Mouse (Mus musculus) embryo, embryonic 11 days (tissue): ENCODE results near the gene Srd5a1.
"Not testable (repeated sequence)": the region's sequence is repeated elsewhere in the genome, so short reads cannot be mapped to it uniquely, and the experiment has no call there.

Experiments used
- DNase-seq: peaks from one replicate; pipeline ENCODE4 v3.0.0-alpha.2; 2015

Srd5a1 gene

GRCm38 (mm10) chr13:69623843-69624242, 12.6 kb upstream of the Srd5a1 start:
- no peak for DNase-seq

DNA sequence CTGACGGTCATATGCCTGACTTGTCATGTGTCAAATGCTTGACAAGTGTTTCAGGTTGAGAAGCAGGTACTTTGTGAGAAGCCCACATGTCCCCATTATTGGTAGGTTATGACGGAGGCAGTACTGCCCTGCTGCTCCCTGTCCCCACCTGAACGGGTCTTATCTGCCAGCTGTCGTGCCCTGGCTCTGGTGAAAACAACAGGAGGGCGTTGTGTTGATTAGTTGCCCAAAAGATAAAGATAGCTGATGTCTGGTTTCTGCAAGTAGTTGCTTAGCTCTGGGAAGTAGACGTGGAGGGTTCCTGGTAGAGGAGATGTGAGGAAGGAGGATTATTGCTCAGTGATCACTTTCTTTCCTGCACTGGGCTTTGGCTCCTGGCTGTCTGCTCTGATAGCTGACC, 5.5 kb upstream of the Srd5a1 start:
- no peak for DNase-seq

DNA sequence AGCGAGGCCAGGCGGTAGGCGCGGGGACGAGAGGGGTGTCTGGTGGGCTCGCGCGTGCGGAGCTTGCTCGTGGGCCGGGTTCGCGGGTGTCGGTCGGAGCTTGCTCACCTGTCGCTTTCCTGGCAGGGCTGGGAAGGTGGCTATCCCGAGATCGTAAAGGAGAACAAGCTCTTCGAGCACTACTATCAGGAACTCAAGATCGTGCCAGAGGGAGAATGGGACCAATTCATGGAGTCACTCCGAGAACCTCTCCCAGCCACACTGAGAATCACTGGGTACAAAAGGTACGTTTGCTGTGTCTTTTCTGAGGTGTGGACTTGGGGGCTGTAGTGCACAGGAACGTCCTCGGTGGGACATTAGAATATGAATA, 918 bp upstream of the Srd5a1 start:
- peak; percentile 9 for DNase-seq

DNA sequence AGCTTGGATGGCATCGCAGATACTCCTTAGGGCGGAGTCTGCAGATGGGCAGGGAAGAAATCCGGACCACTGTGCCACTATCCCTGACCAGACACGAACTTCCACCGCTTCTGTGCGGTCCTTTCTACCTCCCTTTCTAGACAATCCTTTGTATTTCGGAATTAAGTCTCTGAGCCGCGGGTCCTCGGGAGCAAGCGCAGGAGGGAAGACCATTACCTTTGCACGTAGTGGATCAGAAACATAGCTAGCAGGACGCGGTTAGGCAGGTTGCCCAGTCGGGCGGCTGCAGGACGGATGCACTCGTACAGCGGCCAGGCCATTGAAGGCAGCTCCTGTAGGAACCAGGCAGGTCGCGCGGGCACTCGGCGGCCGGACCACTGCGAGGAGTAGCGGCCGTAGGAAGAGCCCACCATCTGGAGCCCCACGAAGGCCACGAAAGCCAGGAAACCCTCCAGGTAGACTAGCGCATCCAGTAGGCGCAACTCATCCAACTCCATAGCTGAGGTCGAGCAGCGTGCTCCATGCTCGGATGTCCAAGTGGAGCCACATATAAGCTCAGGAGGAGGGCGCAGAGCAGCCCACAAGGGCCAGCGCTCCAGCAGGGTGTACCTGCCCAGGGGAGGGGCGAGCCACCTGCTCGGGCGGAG, 368 bp downstream of the Srd5a1 start:
- DNase-seq: peak; percentile 56

GRCm38 (mm10) chr13:69608734-69609133, 2.5 kb downstream of the Srd5a1 start:
- no peak for DNase-seq

GRCm38 (mm10) chr13:69604670-69605069, 6.6 kb downstream of the Srd5a1 start:
- no peak for DNase-seq

- DNase-seq: no peak
Observed at GRCm38 (mm10) chr13:69601321-69601720, 9.9 kb downstream of the Srd5a1 start.

GRCm38 (mm10) chr13:69600863-69601262, 10.4 kb downstream of the Srd5a1 start:
- not testable (repeated sequence) for DNase-seq

GRCm38 (mm10) chr13:69598867-69599266, 12.4 kb downstream of the Srd5a1 start:
- DNase-seq: no peak

DNA sequence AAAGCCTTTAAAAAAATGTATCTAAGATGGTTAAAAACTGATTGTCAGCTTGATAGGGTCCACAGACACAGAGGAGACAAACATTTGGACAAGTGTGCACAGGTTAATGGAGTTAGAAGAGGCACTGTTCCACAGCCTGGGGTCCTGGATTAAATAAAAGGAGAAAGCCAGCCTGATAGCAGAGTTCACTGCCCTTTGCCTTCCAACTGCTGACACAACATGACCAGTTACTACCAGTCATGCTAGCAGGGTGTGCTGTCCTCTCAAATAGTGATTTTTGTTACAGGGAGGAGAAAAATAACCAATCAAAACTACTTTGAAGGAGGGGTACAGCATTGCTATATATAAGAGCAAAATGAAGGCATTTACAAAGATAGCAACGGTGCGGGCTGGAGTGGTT, 14.7 kb downstream of the Srd5a1 start:
- DNase-seq: no peak

GRCm38 (mm10) chr13:69595911-69596310, 15.3 kb downstream of the Srd5a1 start:
- no peak for DNase-seq

- DNase-seq: no peak
Observed at GRCm38 (mm10) chr13:69594577-69595256, 16.5 kb downstream of the Srd5a1 start.

DNA sequence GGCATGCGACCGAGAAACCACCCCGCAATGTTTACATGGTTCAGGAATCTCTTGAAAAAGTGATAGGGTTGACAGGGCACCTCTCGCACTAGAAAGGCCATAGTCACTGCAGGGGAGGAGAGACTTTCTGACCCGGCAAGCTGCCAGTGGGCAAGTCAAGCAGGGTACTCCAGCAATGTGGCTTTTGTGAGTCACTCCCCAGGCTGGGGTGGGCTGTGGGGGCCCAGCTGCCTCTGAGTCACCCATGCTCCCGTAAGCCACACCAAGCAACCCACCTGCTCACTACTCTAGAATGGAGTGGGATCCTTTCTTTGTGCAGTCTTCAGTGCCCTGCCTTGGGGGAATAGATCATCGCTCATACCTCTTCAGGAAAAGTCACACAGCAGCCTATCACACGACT, 17.8 kb downstream of the Srd5a1 start:
- DNase-seq: no peak

- no peak for DNase-seq
Observed at GRCm38 (mm10) chr13:69592226-69592625, 19.0 kb downstream of the Srd5a1 start.

DNA sequence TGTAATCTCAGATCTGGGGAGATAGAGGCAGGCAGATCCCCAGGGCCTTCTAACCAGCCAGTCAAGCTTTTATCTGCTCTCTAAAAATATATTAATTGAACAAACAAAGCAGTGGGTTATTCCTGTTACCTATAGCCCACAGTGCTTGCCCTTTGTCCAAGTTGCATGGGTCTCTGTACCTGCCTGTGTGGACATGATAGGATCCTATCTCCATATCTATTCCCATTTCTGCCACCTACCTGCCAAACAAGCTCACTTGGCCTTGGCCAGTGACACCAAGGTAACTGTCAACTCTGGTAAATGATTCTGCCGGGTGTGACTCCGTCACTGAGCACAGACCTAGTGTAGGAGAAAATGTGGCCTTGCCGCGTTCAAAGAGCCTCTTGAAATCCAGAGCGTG, 19.9 kb downstream of the Srd5a1 start:
- DNase-seq: no peak

DNA sequence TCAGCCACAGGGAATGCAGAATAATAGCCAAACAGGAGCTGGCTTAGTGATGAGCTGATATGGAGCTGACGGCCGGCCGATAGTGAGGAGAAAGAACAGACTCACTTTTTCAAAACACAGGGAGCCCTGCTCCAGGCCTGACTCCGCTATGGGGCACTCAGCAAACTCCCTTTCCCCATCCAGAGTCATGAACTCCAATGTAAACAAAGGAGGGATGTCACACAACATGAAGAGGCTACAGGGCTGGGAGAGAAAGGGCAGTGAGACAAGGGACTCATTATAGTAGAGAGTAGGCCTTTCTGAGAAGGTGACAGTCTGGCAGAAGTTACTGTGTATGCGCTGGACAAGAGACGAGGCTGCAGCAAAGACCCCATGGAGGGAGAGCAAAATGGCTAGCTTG, 23.0 kb downstream of the Srd5a1 start:
- DNase-seq: no peak

- no peak for DNase-seq
Observed at GRCm38 (mm10) chr13:69587849-69588248, 23.4 kb downstream of the Srd5a1 start.

DNA sequence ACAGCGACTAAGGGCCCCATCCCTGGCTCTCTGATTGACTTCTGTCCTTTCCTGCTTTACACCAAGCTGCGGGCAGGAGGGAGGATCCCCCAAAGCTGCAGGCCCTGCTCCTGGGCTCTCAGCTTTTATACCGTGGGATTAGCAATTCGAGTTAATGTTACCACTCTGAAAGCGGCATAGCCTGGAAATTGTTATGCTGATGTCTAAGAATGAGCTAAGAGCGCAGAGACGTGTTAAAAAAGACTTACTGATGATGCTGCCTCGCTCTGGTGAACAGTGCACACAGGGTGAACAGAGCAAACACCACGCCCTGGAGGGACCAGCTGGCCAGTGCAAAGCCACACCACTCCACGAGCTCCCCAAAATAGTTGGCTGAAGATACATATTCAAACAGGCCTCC, 24.9 kb downstream of the Srd5a1 start:
- no peak for DNase-seq

DNA sequence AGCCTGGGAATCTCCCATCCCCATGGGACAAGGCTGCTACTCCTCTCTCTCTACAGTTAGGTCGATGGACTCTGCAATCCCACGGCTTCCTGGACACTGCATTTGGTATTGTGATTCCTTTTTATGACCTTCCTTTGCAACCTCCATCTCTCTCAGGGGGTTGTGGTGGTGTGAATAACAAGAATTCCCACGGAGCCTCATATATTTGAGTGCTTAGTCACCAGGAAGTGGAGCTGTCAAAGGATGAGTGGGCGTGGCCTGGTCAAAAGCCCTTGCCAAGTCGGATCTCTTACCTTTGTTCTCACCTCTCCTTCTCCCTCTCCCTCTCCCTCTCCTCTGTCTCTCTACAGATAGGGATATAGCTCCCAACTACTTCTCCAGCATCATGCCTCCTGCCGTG, 25.4 kb downstream of the Srd5a1 start:
- DNase-seq: no peak

- DNase-seq: no peak
Observed at GRCm38 (mm10) chr13:69583591-69583990, 27.7 kb downstream of the Srd5a1 start.

- no peak for DNase-seq
Observed at GRCm38 (mm10) chr13:69582411-69582810, 28.8 kb downstream of the Srd5a1 start.

GRCm38 (mm10) chr13:69577181-69577834, 33.9 kb downstream of the Srd5a1 start:
- DNase-seq: no peak

GRCm38 (mm10) chr13:69576676-69577075, 34.6 kb downstream of the Srd5a1 start:
- DNase-seq: no peak

GRCm38 (mm10) chr13:69572594-69572993, 38.6 kb downstream of the Srd5a1 start:
- no peak for DNase-seq
